Mouse (Mus musculus): ENCODE data around the gene Nfe2l1.

- TF ChIP-seq CTCF (IDR thresholded peaks at IDR 0.05; ENCODE audit: low read depth, low read length) (no peak), POLR2A (IDR thresholded peaks at IDR 0.05; ENCODE audit: borderline replicate concordance, low read depth, low read length) (no peak)
Observed at GRCm38 (mm10) chr11:96848694-96849093, 18.9 kb upstream of the Nfe2l1 start.
